Mouse (Mus musculus): ENCODE results near the gene Ammecr1. TPM values are rescaled to one million over a fixed set of nuclear protein-coding genes. Genes with fewer than 3 reads are reported as not detected.

Ammecr1 gene
- polyA plus RNA-seq, 1 experiment from 2014 or later: 12.4 TPM

DNA sequence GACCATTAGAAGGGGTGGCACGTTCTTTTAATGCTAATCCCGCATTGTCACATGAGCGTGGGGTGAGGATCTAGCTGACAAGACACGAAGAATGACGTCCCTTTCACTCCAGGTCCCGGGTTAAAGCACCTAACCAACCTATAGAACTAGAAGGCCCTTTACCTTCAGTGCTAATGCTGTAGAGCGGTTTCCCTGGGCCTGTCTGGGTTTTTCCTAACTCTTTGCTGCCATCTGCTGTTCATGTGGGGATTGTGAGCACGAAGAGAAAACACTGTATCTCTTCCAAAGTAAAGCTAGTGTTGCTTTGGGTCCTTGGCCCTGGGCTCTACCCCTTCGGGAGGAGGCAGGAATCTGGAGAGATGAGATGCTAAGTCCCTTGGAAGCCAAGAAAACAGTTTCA is 158.1 kb downstream of the Ammecr1 start:
- no peak overlapping the region for H3K4me3 ChIP-seq
- H3K27ac ChIP-seq: no peak overlapping the region
- peaks cover 21% of the 10 kb centered on the region for H3K36me3 ChIP-seq
- H3K27me3 ChIP-seq (ENCODE audit: low read depth, poor library complexity, severe bottlenecking): peaks cover 62% of the 10 kb centered on the region
- 50% methylated on average over 9 of the region's 9 CpGs for WGBS
- no peaks in the 10 kb centered on the region for H3K9me3 ChIP-seq (replicated peaks)
- no peak for DNase-seq (ENCODE audit: low spot score)
- H3K4me1 ChIP-seq: no peaks in the 10 kb centered on the region

DNA sequence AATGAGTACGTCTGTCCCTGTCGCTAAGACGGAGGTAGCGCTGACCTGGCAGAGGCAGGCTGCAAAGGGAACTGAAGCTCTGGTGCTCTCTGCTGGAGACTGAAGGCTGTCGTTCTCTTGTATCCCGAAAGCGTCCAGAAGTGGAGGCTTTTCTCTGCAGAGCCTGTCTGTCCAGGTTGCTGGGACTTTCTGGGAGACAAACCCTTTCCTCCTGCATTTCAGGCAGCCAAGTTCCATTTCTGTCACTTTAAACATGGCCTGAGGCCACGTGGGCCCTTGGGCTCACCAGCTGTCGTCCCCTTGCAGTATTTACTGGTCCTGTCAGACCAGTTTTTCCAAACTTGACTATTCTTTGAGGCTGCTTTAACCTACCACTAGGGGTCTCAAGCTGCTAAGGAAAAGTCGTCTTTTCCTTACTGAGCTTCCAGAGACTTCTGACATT is 159.9 kb downstream of the Ammecr1 start:
- H3K4me1 ChIP-seq: no peaks in the 10 kb centered on the region
- no peak overlapping the region for H3K4me3 ChIP-seq
- no peak for DNase-seq (ENCODE audit: low spot score)
- no peaks in the 10 kb centered on the region for H3K9me3 ChIP-seq (replicated peaks)
- peaks cover 21% of the 10 kb centered on the region for H3K36me3 ChIP-seq
- H3K27ac ChIP-seq: no peak overlapping the region
- WGBS: 45% methylated on average over 10 of the region's 10 CpGs
- peaks cover 61% of the 10 kb centered on the region for H3K27me3 ChIP-seq (ENCODE audit: low read depth, poor library complexity, severe bottlenecking)

DNA sequence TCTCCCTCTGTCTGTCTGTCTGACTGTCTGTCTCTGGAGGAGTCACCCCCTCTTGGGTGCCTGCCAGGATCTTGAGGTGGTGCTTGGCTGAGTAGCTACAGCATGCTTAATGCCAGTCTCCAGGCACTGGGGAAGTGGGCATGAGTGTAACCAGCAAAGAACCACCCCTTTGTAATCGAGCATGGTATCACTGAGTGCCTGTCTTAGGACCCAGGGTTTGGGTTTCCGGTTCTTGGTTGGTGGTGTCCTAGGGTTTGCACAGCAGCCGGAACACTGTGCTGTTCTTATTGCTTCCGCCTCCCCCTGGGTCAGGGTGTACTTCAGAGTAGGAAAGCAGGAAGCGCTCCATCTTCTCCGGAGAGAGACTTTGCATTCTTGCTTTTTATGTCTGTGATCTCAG is 160.4 kb downstream of the Ammecr1 start:
- H3K4me1 ChIP-seq: no peaks in the 10 kb centered on the region
- 88% methylated on average over 6 of the region's 6 CpGs for WGBS
- H3K27ac ChIP-seq: no peak overlapping the region
- H3K27me3 ChIP-seq (ENCODE audit: low read depth, poor library complexity, severe bottlenecking): peaks cover 63% of the 10 kb centered on the region
- H3K4me3 ChIP-seq: no peak overlapping the region
- no peak for DNase-seq (ENCODE audit: low spot score)
- no peaks in the 10 kb centered on the region for H3K9me3 ChIP-seq (replicated peaks)
- peaks cover 21% of the 10 kb centered on the region for H3K36me3 ChIP-seq

DNA sequence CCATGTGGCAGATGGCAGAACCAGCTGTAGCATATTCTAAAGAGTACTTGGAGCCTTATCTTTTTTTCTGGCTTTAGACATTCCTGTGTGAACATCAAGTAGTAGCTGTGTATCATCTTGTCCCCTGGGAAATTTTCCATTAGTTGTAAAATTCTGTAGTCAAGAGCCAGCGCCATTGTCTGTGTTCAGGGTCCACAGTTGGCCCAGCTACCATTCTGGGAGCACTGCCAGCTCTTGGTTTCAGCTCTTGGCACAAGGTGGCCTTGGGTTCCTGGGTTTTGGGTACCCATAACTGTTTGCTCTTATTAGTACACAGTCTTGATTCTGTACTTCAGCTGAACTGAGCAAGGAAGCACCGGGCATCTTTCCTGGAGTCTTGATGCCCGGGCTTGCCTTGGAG is 161.9 kb downstream of the Ammecr1 start:
- Histone ChIP-seq H3K27me3 (ENCODE audit: low read depth, poor library complexity, severe bottlenecking) (peaks cover 62% of the 10 kb centered on the region), H3K9me3 (replicated peaks) (no peaks in the 10 kb centered on the region), H3K4me1 (no peaks in the 10 kb centered on the region), H3K36me3 (peaks cover 22% of the 10 kb centered on the region), H3K27ac (no peak overlapping the region), H3K4me3 (no peak overlapping the region)
- 93% methylated on average over 3 of the region's 3 CpGs for WGBS
- no peak for DNase-seq (ENCODE audit: low spot score)

Small RNA genes lying within 50 kb of the gene (microRNA-seq; reads per million reads assigned to microRNA genes)
- not detected for gene Gm44351

Other genes starting within 250 kb of the Ammecr1 start
- 0.54 and 0.55 TPM in 2 replicates for gene Rtl9, start 132.9 kb upstream of the Ammecr1 start, polyA plus RNA-seq (2016; fragmentation: Nextera tagmentation; extraction: Ambion mirVana)

Measured in limb, embryonic 10.5 days (tissue).